Mouse (Mus musculus) brain, embryonic 18.5 days (tissue): Measurements from ENCODE around the gene Rhox2a.
"Not testable (repeated sequence)": the region's sequence is repeated elsewhere in the genome, so short reads cannot be mapped to it uniquely, and the experiment has no call there.

ENCODE experiments used
- DNase-seq: peaks from one replicate; pipeline ENCODE4 v3.0.0-alpha.2; 2012; ENCODE audit warnings: low read depth, low spot score

The Rhox2a gene

GRCm38 (mm10) chrX:37244676-37245075 lies at the start of gene Rhox2a:
Rhox2a (plus strand) TSS chrX:37244976.
- DNase-seq: not testable (repeated sequence)

GRCm38 (mm10) chrX:37198676-37199075 lies 46.1 kb upstream of the Rhox2a start:
- DNase-seq: no peak

- no peak for DNase-seq
Measured at GRCm38 (mm10) chrX:37210941-37211340, 33.8 kb upstream of the Rhox2a start, which contains the start of gene Gm9. Gm9 (minus strand) TSS chrX:37211041.

- DNase-seq: not testable (repeated sequence)
Measured at GRCm38 (mm10) chrX:37222158-37222557, 22.6 kb upstream of the Rhox2a start, which contains the start of gene Rhox1. Rhox1 (minus strand) TSS chrX:37222258.

GRCm38 (mm10) chrX:37249619-37250018 lies 4.8 kb downstream of the Rhox2a start, which contains the start of gene Rhox3a:
Rhox3a (plus strand) TSS chrX:37249919.
- DNase-seq: not testable (repeated sequence)

GRCm38 (mm10) chrX:37265038-37265437 lies 20.3 kb downstream of the Rhox2a start, which contains the start of gene Rhox4a:
Rhox4a (plus strand) TSS chrX:37265338.
- not testable (repeated sequence) for DNase-seq
